18 mouse cellular contexts compared by ENCODE assay signal in the genomic region with DNA sequence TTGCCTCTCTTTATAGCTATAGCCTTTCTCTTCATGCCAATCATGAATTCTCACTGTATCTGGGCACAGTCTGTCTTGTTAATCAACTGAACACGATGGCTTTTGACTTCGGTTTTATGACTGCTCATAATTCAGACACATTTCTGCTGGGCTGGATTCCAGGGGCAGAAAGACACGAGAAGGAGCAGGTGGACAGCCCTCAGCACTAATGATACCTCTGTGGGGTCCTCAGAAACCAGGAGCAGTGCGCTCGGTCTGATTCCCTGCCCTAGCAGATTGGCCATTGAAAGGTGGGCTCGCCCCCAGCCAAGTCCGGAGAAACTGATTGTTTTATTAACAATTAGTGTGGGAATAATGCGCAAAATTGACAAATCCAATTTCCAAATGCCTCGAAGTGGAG.
"Had no signal": no experiment of that assay in that cellular context is flagged by ENCODE, and none has a peak within 500 bp of the region (broad histone marks: within the 10 kb centered on the region; RNA-seq: fewer than 3 reads in every experiment).

No protein-coding gene starts in this region.

- ATAC-seq: inflammation-experienced regulatory T-cells, adult 6 months; intestine, embryonic 15.5 days; intestine, postnatal 0 days had no signal

- H3K4me1 ChIP-seq: heart, embryonic 13.5 days; heart, embryonic 15.5 days; hindbrain, embryonic 12.5 days; intestine, embryonic 15.5 days; limb, embryonic 10.5 days; liver, embryonic 13.5 days had no signal

- H3K9ac ChIP-seq: heart, embryonic 13.5 days; heart, embryonic 15.5 days; hindbrain, embryonic 12.5 days; hindbrain, embryonic 15.5 days; intestine, embryonic 15.5 days; limb, embryonic 12.5 days; liver, embryonic 13.5 days had no signal

- H3K27me3 ChIP-seq: heart, embryonic 13.5 days; heart, embryonic 15.5 days; hindbrain, embryonic 12.5 days; hindbrain, embryonic 15.5 days; intestine, embryonic 15.5 days; limb, embryonic 12.5 days; liver, embryonic 13.5 days had no signal

- DNase-seq: gastrocnemius, adult 2 months; gastrocnemius, postnatal 25 days; liver, embryonic 13.5 days had no signal

- H3K9me3 ChIP-seq: heart, embryonic 13.5 days; heart, embryonic 15.5 days; hindbrain, embryonic 12.5 days; hindbrain, embryonic 15.5 days; intestine, embryonic 15.5 days; limb, embryonic 10.5 days; limb, embryonic 12.5 days; liver, embryonic 13.5 days had no signal

- H3K4me3 ChIP-seq: gastrocnemius, adult 2 months; heart, adult 2 months; heart, embryonic 13.5 days; heart, embryonic 15.5 days; hindbrain, embryonic 10.5 days; hindbrain, embryonic 12.5 days; hindbrain, embryonic 15.5 days; intestine, embryonic 15.5 days; layer of hippocampus, adult 2 months; left cerebral cortex, adult 2 months; limb, embryonic 10.5 days; limb, embryonic 12.5 days; liver, embryonic 13.5 days had no signal

- H3K27ac ChIP-seq: gastrocnemius, adult 2 months; heart, adult 2 months; heart, embryonic 13.5 days; heart, embryonic 15.5 days; hindbrain, embryonic 10.5 days; hindbrain, embryonic 12.5 days; hindbrain, embryonic 15.5 days; intestine, embryonic 15.5 days; layer of hippocampus, adult 2 months; left cerebral cortex, adult 2 months; limb, embryonic 10.5 days; limb, embryonic 12.5 days; liver, embryonic 13.5 days had no signal

- H3K36me3 ChIP-seq: heart, embryonic 13.5 days; heart, embryonic 15.5 days; hindbrain, embryonic 10.5 days; hindbrain, embryonic 12.5 days; hindbrain, embryonic 15.5 days; intestine, embryonic 15.5 days; limb, embryonic 10.5 days; limb, embryonic 12.5 days; liver, embryonic 13.5 days had no signal

- H3K4me2 ChIP-seq: heart, embryonic 11.5 days; heart, embryonic 13.5 days; heart, embryonic 15.5 days; hindbrain, embryonic 12.5 days; hindbrain, embryonic 15.5 days; intestine, embryonic 15.5 days; limb, embryonic 12.5 days; liver, embryonic 11.5 days; liver, embryonic 13.5 days had no signal
